Mouse (Mus musculus): ENCODE results near the gene Kiss1r.

Kiss1r gene

GRCm38 (mm10) chr10:79970415-79971182, 53.8 kb downstream of the Kiss1r start, which contains the start of gene Grin3b:
Gene Grin3b, plus strand, starts transcription at chr10:79970715.
- DNase-seq (ENCODE audit: low spot score in 2 of 2): no peak

- no peak for DNase-seq (ENCODE audit: low spot score in 2 of 2)
These were observed 54.4 kb downstream of the Kiss1r start for GRCm38 (mm10) chr10:79971183-79971497.

All from urinary bladder, postnatal 4 days (tissue).